Comparison of ENCODE assay signal across 19 mouse cellular contexts in the genomic region with DNA sequence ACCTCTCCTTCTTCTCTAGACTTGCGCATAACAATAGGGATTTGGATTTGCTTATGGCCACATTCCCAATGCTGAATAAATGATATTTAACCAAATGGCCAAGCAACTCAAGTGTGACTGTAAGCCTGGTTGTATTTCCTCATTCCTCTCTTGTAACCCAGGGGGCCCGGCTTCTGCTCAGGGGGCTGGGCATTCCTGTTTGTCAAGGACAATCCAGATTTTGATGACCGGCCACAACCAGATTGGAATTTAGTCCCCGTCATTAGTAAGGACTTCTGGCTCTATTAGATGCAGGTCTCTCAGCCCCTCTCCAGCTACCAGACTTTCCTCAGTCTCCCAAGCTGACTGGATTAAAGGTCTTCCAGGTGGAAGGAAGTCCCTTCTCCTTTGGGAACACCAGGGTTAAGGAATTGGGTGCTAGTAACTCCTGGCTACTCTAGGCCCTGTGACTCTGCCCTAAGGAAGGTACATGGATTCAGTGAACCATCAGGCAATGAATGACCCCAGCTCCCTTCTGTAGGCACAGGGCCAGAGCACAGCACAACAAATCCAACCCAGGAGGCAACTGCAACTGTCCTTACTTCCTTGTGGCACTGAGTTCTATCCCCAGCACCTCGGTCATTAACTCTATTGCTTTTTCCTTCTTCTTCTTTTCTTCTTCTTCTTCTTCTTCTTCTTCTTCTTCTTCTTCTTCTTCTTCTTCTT. TPM values are rescaled to one million over a fixed set of nuclear protein-coding genes. Genes with fewer than 3 reads are reported as not detected.
DNase-seq lines count a peak whose midpoint lies in the region; ATAC-seq and TF ChIP-seq lines count a peak whose summit lies in the region.
"Had no signal": no experiment of that assay in that cellular context is flagged by ENCODE, and none has a peak within 500 bp of the region (broad histone marks: within the 10 kb centered on the region; RNA-seq: fewer than 3 reads in every experiment).

No protein-coding gene starts in this region.

- TF ChIP-seq CTCF in kidney, adult 2 months (conservative IDR thresholded peaks at IDR 0.05; ENCODE audit: insufficient read depth, insufficient read length, low read depth, low read length) = no peak
- no peak for TF ChIP-seq CTCF in midbrain, postnatal 0 days (IDR thresholded peaks at IDR 0.05)

- no peaks in the 10 kb centered on the region for H3K9me3 ChIP-seq in kidney, embryonic 15.5 days (replicated peaks)
- H3K9me3 ChIP-seq in forebrain, embryonic 13.5 days (replicated peaks) = no peaks in the 10 kb centered on the region
- H3K9me3 ChIP-seq in midbrain, postnatal 0 days (ENCODE audit: low read length) = no peaks in the 10 kb centered on the region
- H3K9me3 ChIP-seq: embryonic facial prominence, embryonic 13.5 days; forebrain, embryonic 12.5 days; heart, embryonic 13.5 days; hindbrain, embryonic 15.5 days had no signal

- 46% methylated on average over 5 of the region's 5 CpGs for WGBS in kidney, adult 2 months
- 77% methylated on average over 5 of the region's 5 CpGs for WGBS in kidney, embryonic 15.5 days
- 94% methylated on average over 5 of the region's 5 CpGs for WGBS in forebrain, embryonic 13.5 days
- WGBS in midbrain, postnatal 0 days = 94% methylated on average over 5 of the region's 5 CpGs

- peak overlapping the region; percentile 82 for H3K27ac ChIP-seq in kidney, adult 2 months (ENCODE audit: insufficient read depth, low read depth, low read length)
- peak overlapping the region; percentile 79 for H3K27ac ChIP-seq in kidney, embryonic 15.5 days
- H3K27ac ChIP-seq in forebrain, embryonic 13.5 days = no peak overlapping the region
- H3K27ac ChIP-seq in midbrain, postnatal 0 days (ENCODE audit: low read depth, low read length) = no peak overlapping the region
- H3K27ac ChIP-seq: embryonic facial prominence, embryonic 13.5 days; forebrain, embryonic 12.5 days; heart, embryonic 13.5 days; hindbrain, embryonic 15.5 days had no signal

- peaks cover 28% of the 10 kb centered on the region for H3K4me1 ChIP-seq in kidney, adult 2 months (ENCODE audit: control insufficient read depth, insufficient read depth, low read length)
- H3K4me1 ChIP-seq in kidney, embryonic 15.5 days = peaks cover 26% of the 10 kb centered on the region
- H3K4me1 ChIP-seq in forebrain, embryonic 13.5 days = peaks cover 19% of the 10 kb centered on the region
- H3K4me1 ChIP-seq in midbrain, postnatal 0 days (ENCODE audit: insufficient read depth, low read length) = peaks cover 11% of the 10 kb centered on the region; the same call in 1 of the 2 replicates

- no peak overlapping the region for H3K9ac ChIP-seq in kidney, embryonic 15.5 days
- H3K9ac ChIP-seq in forebrain, embryonic 13.5 days = no peak overlapping the region
- H3K9ac ChIP-seq in midbrain, postnatal 0 days (replicated peaks; ENCODE audit: low read length, poor library complexity, severe bottlenecking) = no peak overlapping the region
- H3K9ac ChIP-seq: embryonic facial prominence, embryonic 13.5 days; forebrain, embryonic 12.5 days; forebrain, postnatal 0 days; heart, embryonic 13.5 days; hindbrain, embryonic 15.5 days had no signal

- no peak overlapping the region for H3K4me3 ChIP-seq in kidney, adult 2 months (ENCODE audit: insufficient read depth, low read depth, low read length)
- no peak overlapping the region for H3K4me3 ChIP-seq in kidney, embryonic 15.5 days (replicated peaks)
- H3K4me3 ChIP-seq in forebrain, embryonic 13.5 days = no peak overlapping the region
- no peak overlapping the region for H3K4me3 ChIP-seq in midbrain, postnatal 0 days (ENCODE audit: low read depth, low read length)
- H3K4me3 ChIP-seq: embryonic facial prominence, embryonic 13.5 days; forebrain, embryonic 12.5 days; gastrocnemius, adult 2 months; heart, embryonic 13.5 days; hindbrain, embryonic 15.5 days had no signal

- TF ChIP-seq POLR2A in kidney, adult 2 months (IDR thresholded peaks at IDR 0.05; ENCODE audit: low read depth, low read length) = no peak

- ATAC-seq in kidney, embryonic 15.5 days (replicated peaks; ENCODE audit: low FRiP score) = no peak
- no peak for ATAC-seq in forebrain, embryonic 13.5 days
- ATAC-seq in midbrain, postnatal 0 days (ENCODE audit: low FRiP score) = no peak
- ATAC-seq: forebrain, postnatal 0 days had no signal

- no peaks in the 10 kb centered on the region for H3K36me3 ChIP-seq in kidney, adult 2 months (ENCODE audit: control insufficient read depth, insufficient read depth, low read length)
- no peaks in the 10 kb centered on the region for H3K36me3 ChIP-seq in kidney, embryonic 15.5 days
- H3K36me3 ChIP-seq in forebrain, embryonic 13.5 days (ENCODE audit: poor library complexity, severe bottlenecking) = no peaks in the 10 kb centered on the region
- no peaks in the 10 kb centered on the region for H3K36me3 ChIP-seq in midbrain, postnatal 0 days (ENCODE audit: insufficient read depth, low read length)
- H3K36me3 ChIP-seq: embryonic facial prominence, embryonic 13.5 days; forebrain, embryonic 12.5 days; heart, embryonic 13.5 days; hindbrain, embryonic 15.5 days had no signal

- peak; percentile 90 for DNase-seq in kidney, adult 2 months
- peak; percentile 75 for DNase-seq in kidney, postnatal 14 days
- no peak for DNase-seq in ovary, postnatal 14 days (ENCODE audit: low spot score)
- no peak for DNase-seq in right cerebral cortex, postnatal 14 days
- DNase-seq in midbrain, postnatal 0 days (ENCODE audit: low spot score) = no peak
- DNase-seq: adrenal gland, postnatal 10 days; cerebellum, adult 11-12 months; cerebellum, adult 9-10 months; cerebellum, postnatal 25 days; forebrain, postnatal 0 days; gastrocnemius, adult 2 months; gastrocnemius, postnatal 25 days; heart, postnatal 36 days had no signal

- H3K4me2 ChIP-seq in kidney, embryonic 15.5 days = no peak overlapping the region
- no peak overlapping the region for H3K4me2 ChIP-seq in forebrain, embryonic 13.5 days
- H3K4me2 ChIP-seq in midbrain, postnatal 0 days (ENCODE audit: low read depth, low read length, poor library complexity, severe bottlenecking) = no peak overlapping the region
- H3K4me2 ChIP-seq: embryonic facial prominence, embryonic 13.5 days; forebrain, embryonic 12.5 days; heart, embryonic 13.5 days; hindbrain, embryonic 15.5 days had no signal

- H3K27me3 ChIP-seq in kidney, adult 2 months (replicated peaks; ENCODE audit: control insufficient read depth, insufficient read depth, low read length) = no peaks in the 10 kb centered on the region
- H3K27me3 ChIP-seq in kidney, embryonic 15.5 days = no peaks in the 10 kb centered on the region
- H3K27me3 ChIP-seq in forebrain, embryonic 13.5 days = no peaks in the 10 kb centered on the region
- H3K27me3 ChIP-seq in midbrain, postnatal 0 days (ENCODE audit: insufficient read depth, low read length) = no peaks in the 10 kb centered on the region
- H3K27me3 ChIP-seq: embryonic facial prominence, embryonic 13.5 days; forebrain, embryonic 12.5 days; heart, embryonic 13.5 days; hindbrain, embryonic 15.5 days had no signal

RNA-seq across cellular contexts. Expression of gene Irf2bpl, which starts 20.1 kb away (rescaled TPM):
- polyA plus RNA-seq in kidney, adult 2 months (2012; rRNA removed) = 22.0 and 27.8 TPM in 2 replicates
- polyA plus RNA-seq in kidney, embryonic 15.5 days (2015; fragmentation: Nextera tagmentation; extraction: Ambion mirVana) = 40.7 and 43.9 TPM in 2 replicates
- 54.2 and 54.8 TPM in 2 replicates for polyA plus RNA-seq in forebrain, embryonic 13.5 days (2015; fragmentation: Nextera tagmentation; extraction: Ambion mirVana)
- total RNA-seq in midbrain, postnatal 0 days (2014; rRNA removed) = 171 and 191 TPM in 2 replicates
- 74.2 and 86.2 TPM in 2 replicates for polyA plus RNA-seq in midbrain, postnatal 0 days (2015; fragmentation: Nextera tagmentation; extraction: Ambion mirVana)

Comparison
In these comparisons a context has a peak if more than half of its experiments do, and no peak if none do; other contexts are left out.
1. DNase-seq: peak in kidney, adult 2 months (single experiment) and kidney, postnatal 14 days (single experiment); none in ovary, postnatal 14 days (single experiment), right cerebral cortex, postnatal 14 days (single experiment) and midbrain, postnatal 0 days (single experiment).
2. H3K27ac ChIP-seq: peak in kidney, adult 2 months (single experiment) and kidney, embryonic 15.5 days (single experiment); none in forebrain, embryonic 13.5 days (single experiment) and midbrain, postnatal 0 days (single experiment).